In genomic region chr8:117386142-117386541, GRCm38 (mm10) we compare ENCODE assay signal across 9 mouse cellular contexts.
DNase-seq lines count a peak whose midpoint lies in the region; ATAC-seq and TF ChIP-seq lines count a peak whose summit lies in the region.
"Had no signal": no experiment of that assay in that cellular context is flagged by ENCODE, and none has a peak within 500 bp of the region (broad histone marks: within the 10 kb centered on the region; RNA-seq: fewer than 3 reads in every experiment).

No protein-coding gene starts in this region.

- no peak for ATAC-seq in embryonic facial prominence, embryonic 11.5 days (replicated peaks; ENCODE audit: insufficient number of reproducible peaks, low FRiP score, low TSS enrichment, low read depth)
- ATAC-seq in liver, embryonic 11.5 days (replicated peaks; ENCODE audit: low FRiP score) = no peak

- no peaks in the 10 kb centered on the region for H3K27me3 ChIP-seq in embryonic facial prominence, embryonic 11.5 days (ENCODE audit: control insufficient read depth, insufficient read depth, low read length)
- no peaks in the 10 kb centered on the region for H3K27me3 ChIP-seq in embryonic facial prominence, embryonic 10.5 days (replicated peaks; ENCODE audit: low read depth, poor library complexity, severe bottlenecking)
- no peaks in the 10 kb centered on the region for H3K27me3 ChIP-seq in liver, adult 2 months (ENCODE audit: control insufficient read depth, insufficient read depth, low read length)
- no peaks in the 10 kb centered on the region for H3K27me3 ChIP-seq in liver, embryonic 11.5 days (replicated peaks; ENCODE audit: control insufficient read depth, insufficient read depth, low read length)
- H3K27me3 ChIP-seq: midbrain, embryonic 12.5 days had no signal

- H3K27ac ChIP-seq in embryonic facial prominence, embryonic 11.5 days (replicated peaks; ENCODE audit: low read depth, low read length) = no peak overlapping the region
- no peak overlapping the region for H3K27ac ChIP-seq in embryonic facial prominence, embryonic 10.5 days (replicated peaks)
- H3K27ac ChIP-seq in liver, adult 2 months (replicated peaks; ENCODE audit: insufficient read depth, low read depth, low read length) = no peak overlapping the region
- H3K27ac ChIP-seq in liver, embryonic 11.5 days (ENCODE audit: low read depth, low read length) = no peak overlapping the region
- H3K27ac ChIP-seq: midbrain, embryonic 12.5 days had no signal

- TF ChIP-seq CTCF in liver, adult 2 months (IDR thresholded peaks at IDR 0.05; ENCODE audit: low read depth, low read length) = peak; percentile 52

- no peak overlapping the region for H3K9ac ChIP-seq in embryonic facial prominence, embryonic 11.5 days (replicated peaks; ENCODE audit: low read length)
- no peak overlapping the region for H3K9ac ChIP-seq in liver, adult 2 months (ENCODE audit: low read depth, low read length)
- no peak overlapping the region for H3K9ac ChIP-seq in liver, embryonic 11.5 days (ENCODE audit: low read depth, low read length)
- H3K9ac ChIP-seq: midbrain, embryonic 12.5 days had no signal

- no peak for TF ChIP-seq POLR2A in liver, adult 2 months (IDR thresholded peaks at IDR 0.05; ENCODE audit: extremely low read depth, insufficient read depth, low read length)

- H3K4me1 ChIP-seq in embryonic facial prominence, embryonic 11.5 days (ENCODE audit: control insufficient read depth, insufficient read depth, low read length) = no peaks in the 10 kb centered on the region
- peaks cover 14% of the 10 kb centered on the region; the same call in 1 of the 2 replicates for H3K4me1 ChIP-seq in embryonic facial prominence, embryonic 10.5 days
- H3K4me1 ChIP-seq in liver, adult 2 months (ENCODE audit: control insufficient read depth, insufficient read depth, low read length) = no peaks in the 10 kb centered on the region
- H3K4me1 ChIP-seq in liver, embryonic 11.5 days (replicated peaks; ENCODE audit: control insufficient read depth, insufficient read depth, low read length) = no peaks in the 10 kb centered on the region

- H3K4me2 ChIP-seq in embryonic facial prominence, embryonic 11.5 days (ENCODE audit: low read depth, low read length) = no peak overlapping the region
- H3K4me2 ChIP-seq in liver, embryonic 11.5 days = no peak overlapping the region
- H3K4me2 ChIP-seq: midbrain, embryonic 12.5 days had no signal

- H3K4me3 ChIP-seq in embryonic facial prominence, embryonic 11.5 days (ENCODE audit: low read depth, low read length) = no peak overlapping the region
- H3K4me3 ChIP-seq in embryonic facial prominence, embryonic 10.5 days = no peak overlapping the region
- H3K4me3 ChIP-seq in liver, adult 2 months (ENCODE audit: insufficient read depth, low read depth, low read length) = no peak overlapping the region
- no peak overlapping the region for H3K4me3 ChIP-seq in liver, embryonic 11.5 days (ENCODE audit: low read depth, low read length)
- H3K4me3 ChIP-seq: midbrain, embryonic 12.5 days had no signal

- peak; percentile 47 for DNase-seq in embryonic facial prominence, embryonic 11.5 days (ENCODE audit: low spot score)
- DNase-seq in embryonic facial prominence, embryonic 10.5 days (ENCODE audit: low spot score) = no peak
- no peak for DNase-seq in liver, adult 2 months (ENCODE audit: extremely low read depth, low read depth, low spot score)
- no peak for DNase-seq in liver, embryonic 11.5 days (ENCODE audit: low spot score)
- DNase-seq in NIH3T3 (ENCODE audit: low read depth) = peak; percentile 30
- peak; percentile 35 for DNase-seq in naive thymus-derived CD4-positive, alpha-beta T cell, adult 2 months (ENCODE audit: low read depth)
- DNase-seq in layer of hippocampus, postnatal 36 days = no peak
- no peak for DNase-seq in adrenal gland, adult 18-20 months (ENCODE audit: low spot score in 2 of 2)

- H3K79me2 ChIP-seq in liver, adult 2 months (ENCODE audit: control insufficient read depth, insufficient read depth, low read length) = peaks cover 67% of the 10 kb centered on the region

- H3K36me3 ChIP-seq in embryonic facial prominence, embryonic 11.5 days (replicated peaks; ENCODE audit: control insufficient read depth, insufficient read depth, low read depth, low read length) = no peaks in the 10 kb centered on the region
- peaks cover 48% of the 10 kb centered on the region for H3K36me3 ChIP-seq in embryonic facial prominence, embryonic 10.5 days (replicated peaks)
- H3K36me3 ChIP-seq in liver, adult 2 months (ENCODE audit: control insufficient read depth, insufficient read depth, low read length) = no peaks in the 10 kb centered on the region
- peaks cover 4% of the 10 kb centered on the region for H3K36me3 ChIP-seq in liver, embryonic 11.5 days (ENCODE audit: control insufficient read depth, insufficient read depth, low read length)

- 69% methylated on average over 2 of the region's 2 CpGs for WGBS in embryonic facial prominence, embryonic 11.5 days
- WGBS in embryonic facial prominence, embryonic 10.5 days = 77% methylated on average over 2 of the region's 2 CpGs
- 82% methylated on average over 2 of the region's 2 CpGs for WGBS in liver, adult 2 months
- WGBS in liver, embryonic 11.5 days = 74% methylated on average over 2 of the region's 2 CpGs

- H3K9me3 ChIP-seq in embryonic facial prominence, embryonic 11.5 days (replicated peaks; ENCODE audit: control insufficient read depth, low read length) = no peaks in the 10 kb centered on the region
- peaks cover 4% of the 10 kb centered on the region; the same call in 1 of the 2 replicates for H3K9me3 ChIP-seq in embryonic facial prominence, embryonic 10.5 days
- H3K9me3 ChIP-seq in liver, embryonic 11.5 days (ENCODE audit: control insufficient read depth, low read length) = no peaks in the 10 kb centered on the region

Comparison
In these comparisons a context has a peak if more than half of its experiments do, and no peak if none do; other contexts are left out.
1. DNase-seq: peak in embryonic facial prominence, embryonic 11.5 days (single experiment), NIH3T3 (single experiment) and naive thymus-derived CD4-positive, alpha-beta T cell, adult 2 months (single experiment); none in embryonic facial prominence, embryonic 10.5 days (single experiment), liver, adult 2 months (single experiment), liver, embryonic 11.5 days (single experiment), layer of hippocampus, postnatal 36 days (0 of 2) and adrenal gland, adult 18-20 months (0 of 2).